Mouse (Mus musculus) right cerebral cortex, postnatal 4 days (tissue): ENCODE results near the gene Traf5.

Experiments used
- DNase-seq: peaks from one replicate; pipeline ENCODE4 v3.0.0-alpha.2; 2022

The Traf5 gene

DNA sequence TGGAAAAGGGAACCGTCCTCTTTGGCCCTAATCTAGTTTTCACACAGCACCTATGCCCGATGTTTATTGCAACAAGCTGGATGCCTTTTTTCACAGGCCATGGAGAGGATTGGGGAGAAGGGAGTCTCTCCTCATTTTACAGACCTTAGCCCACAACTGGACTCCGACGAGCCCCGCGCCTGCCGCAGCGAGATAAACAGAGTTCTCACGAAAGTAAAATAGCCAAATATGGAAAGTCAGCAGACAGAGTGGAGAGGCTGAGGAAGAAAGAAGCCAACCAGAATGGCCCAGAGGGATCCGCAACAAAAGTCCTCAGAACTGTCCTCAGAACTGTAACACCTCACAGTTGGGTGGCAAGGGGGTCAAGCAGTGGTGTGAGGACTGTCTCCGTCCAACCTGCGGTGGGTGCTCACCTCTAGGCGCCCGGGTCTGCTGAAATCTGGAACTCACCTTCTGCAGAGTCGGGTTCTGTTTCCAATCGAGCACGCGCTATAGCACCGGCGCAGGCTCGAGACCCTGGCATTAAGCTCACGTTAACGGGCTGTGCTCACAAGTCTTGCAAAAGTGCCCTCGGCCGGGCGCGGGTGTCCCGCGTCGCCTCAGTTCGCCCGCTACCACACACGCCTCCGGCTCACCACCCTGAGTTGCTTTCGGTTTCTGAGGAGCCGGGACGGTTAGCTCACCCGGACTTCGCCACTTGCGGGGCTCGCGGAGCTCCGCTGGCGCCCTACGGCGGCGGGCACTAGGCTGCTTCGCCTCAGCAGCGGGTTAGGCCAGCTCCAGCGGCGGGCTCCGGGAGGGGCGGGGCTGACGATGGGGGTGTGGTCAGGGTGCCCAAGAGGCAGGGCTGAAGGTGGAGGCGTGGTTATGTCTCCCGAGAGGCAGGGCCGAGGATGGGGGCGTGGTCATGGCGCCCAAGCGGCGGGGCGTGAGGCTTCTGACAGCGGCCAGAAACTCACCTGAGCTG lies at the start of gene Traf5:
Gene Traf5 (minus strand): TSS at position 754 of the 967 bp plus-strand sequence.
- peak; percentile 83 for DNase-seq

DNA sequence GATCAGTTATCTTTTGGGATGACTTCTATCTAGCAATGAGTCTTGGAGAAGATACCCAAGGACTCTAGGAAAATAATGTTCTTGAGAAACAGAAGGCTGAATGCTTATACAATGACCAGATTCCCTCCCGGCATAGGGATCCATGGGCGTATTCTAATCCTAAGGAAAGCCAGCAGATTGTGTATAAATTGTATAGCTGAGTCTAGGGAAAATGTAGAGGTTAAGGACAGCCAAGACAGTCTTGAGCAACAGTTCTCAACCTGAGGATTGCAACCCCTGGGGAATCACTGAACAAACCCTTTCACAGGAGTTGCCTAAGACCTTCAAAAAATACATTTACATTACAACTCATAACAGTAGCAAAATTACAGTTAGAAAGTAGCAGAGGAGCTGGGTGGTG lies 48.0 kb upstream of the Traf5 start:
- DNase-seq = no peak

DNA sequence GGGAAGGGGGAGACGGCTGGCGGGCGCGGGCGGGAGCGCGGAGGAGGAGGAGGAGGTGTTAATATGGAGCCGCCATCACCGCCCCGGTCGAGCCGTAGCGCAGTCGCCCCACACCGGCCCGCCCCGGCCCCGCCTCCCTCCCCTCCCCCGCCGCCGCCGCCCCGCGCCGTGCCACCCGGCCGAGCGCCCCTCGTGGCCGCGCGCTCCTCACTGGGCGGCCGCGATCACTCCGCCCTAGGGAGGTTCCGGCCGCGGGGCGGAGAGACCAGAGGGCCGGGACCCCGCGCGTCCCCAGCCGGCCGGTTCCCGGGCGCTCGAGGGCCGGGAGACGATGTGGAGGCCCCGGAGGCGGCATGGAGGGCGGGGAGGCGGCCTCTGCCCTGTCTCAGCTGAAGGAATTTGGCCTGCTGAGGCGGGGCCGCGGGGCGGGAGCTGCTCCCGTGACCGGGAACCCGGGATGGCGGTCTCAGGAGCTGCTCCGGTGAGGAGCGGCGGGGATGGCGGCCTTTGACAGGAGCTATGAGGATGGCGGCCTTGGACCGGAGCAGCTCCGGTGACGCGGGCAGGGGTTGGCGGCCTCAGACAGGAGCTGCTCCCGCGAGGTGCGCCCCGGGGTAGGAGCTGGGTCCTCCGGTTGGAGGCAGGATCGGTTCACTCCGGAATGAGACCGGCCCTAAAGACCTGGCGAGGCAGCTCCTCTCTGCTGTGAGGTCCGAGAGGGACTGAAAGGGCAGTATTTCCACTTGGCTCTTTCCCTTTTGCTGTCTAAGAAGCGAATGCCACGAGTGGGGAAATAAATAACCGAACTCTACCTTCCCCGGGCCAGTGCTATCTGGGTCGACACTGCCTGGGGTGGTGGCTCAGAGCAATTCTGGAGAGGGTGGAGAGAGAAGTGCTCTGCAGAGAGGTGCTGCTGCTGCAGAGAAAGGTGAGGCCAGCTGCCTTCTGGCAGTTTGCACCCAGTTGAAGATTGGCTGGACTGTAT lies 45.9 kb upstream of the Traf5 start, which contains the start of gene Rcor3:
Gene Rcor3 (minus strand): TSS at position 137 of the 985 bp plus-strand sequence.
- peak; percentile 84 for DNase-seq

DNA sequence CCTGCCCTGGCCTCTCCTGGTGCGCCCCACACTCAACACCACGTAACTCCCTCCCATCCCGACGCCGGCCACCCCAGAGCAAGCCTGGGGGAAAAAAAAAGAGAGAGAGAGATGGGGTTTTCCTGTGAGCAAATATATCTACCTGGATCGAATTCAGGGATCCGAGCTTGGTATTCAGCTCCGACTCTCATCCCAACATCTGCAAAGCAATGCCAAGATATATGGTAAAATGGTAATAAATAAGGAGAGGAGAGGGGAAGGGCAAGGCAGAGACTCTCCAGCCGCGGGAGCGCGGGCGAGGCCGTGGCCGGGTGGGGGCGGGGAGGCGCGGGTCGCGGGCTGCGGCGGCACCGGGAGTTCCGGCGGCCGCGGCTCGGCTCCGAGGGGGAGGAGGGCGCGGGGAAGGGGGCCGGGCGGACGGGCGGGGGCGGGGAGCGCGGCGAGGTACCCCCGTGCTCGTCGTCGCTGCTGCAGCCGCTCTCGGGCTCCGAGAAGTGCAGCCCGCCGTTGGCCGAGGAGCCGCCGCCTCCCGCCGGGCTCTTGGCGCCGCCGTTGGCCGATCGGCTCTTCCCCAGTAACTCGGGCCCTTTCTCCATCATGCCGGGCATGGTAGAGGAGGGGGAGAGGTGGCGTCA lies 45.0 kb upstream of the Traf5 start:
- no peak for DNase-seq

DNA sequence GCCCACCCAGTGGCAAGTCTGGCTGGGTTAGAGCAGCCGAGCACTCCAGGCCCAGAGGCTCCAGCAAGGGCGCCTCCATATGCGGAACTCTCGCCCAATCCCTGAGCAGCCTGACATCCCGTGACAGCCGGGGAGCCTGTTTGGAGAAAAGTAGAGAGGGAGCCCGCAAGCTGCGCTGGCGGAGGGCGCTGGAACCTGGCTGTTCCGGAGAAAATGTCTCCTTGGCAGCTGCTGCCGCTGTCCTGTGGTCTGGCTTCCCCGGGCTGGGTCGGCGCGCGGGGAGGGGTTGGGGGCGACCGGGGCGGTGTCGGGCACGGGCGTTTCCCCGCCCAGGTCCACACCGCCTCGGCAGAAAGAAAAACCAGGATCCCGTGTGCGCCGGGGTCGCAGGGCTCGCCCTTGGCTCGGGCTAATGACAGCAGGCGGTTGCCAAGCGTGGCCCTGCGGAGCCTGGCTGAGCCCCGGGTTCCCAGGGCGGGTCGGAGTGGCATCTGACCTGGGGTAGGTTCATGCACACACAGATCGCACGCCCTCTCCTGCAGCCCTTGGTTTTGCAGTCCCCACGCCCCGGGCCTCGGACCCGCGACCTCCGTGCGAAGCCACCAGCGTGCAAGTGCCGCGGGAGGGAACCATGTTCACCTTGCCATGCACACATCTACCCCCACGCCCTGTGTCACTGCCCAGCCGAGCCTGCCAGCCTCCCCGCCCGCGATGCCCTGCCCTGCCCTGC lies 44.4 kb upstream of the Traf5 start:
- peak; percentile 76 for DNase-seq

DNA sequence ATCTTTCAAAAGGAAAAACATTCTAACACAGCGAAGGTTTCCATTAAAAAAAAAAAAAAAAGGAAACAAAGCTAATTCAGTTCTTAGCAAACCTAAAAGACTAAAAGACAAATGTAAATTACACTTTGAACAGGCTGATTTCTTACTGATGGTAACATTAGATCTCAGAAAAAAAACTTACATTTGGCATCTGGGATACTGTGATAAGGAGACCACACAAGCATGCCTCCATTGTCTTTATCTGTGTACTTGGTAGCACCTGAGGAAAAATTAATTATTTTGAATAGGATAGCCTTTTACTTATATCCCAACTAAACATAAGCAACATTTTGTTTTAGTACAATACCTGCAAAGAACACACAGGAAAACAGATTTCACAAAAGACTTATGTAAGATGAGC lies 37.8 kb upstream of the Traf5 start:
- no peak for DNase-seq

DNA sequence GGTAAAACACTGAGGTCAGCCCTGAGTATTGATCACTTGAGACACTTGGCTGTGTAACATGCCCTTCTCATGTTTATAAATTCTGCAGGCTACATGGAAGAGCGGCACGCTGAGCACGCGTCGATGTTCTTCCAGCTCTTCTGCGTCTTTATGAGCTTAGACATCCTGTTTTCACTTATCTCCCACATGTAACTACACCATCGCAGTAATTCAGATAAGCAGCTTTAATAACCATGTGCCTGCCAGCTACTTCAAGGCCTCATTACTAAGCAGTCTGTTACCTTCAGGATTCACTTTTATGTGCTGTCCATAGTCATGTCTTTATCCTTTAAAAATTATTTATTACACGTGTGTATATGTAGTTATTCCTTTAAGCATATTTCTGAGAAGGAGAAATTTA lies 36.0 kb upstream of the Traf5 start:
- DNase-seq = no peak

DNA sequence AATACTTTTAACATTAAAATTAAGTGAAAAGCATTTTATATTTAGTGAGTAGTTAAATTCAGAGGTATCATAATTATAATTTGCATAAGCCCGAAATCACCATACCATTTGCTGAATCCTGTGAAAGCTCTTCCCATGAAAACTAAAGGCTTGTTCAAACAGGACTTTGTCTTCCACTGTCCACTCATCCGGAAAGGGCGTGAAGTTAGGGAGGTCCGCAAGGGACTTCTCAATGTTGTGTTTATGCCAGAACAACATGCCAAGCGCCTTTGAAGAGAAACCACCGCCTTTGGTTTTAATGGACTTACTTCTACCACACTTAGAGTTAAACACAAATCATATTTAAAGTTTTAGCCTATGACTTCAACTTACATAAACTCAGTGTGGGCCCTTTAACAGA lies 33.4 kb upstream of the Traf5 start:
- no peak for DNase-seq

DNA sequence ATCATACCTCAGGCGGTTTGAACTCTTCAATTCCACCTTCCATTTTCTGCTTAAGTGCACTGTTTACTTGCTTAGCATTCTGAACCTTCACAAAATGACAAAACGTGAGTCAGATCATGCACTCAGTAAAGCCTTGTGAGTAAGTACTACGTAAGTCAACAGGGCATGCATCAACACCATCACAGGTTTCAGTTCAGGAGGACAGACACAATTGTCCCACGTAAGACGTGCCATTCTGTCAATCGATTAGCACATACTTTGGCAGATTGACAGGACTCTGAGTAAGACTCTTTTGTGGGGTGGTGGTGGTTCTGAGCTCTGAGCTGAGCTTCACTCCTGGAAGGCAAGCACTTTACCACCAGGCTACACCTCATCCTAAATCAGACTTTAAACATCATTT lies 23.9 kb upstream of the Traf5 start:
- DNase-seq = no peak

DNA sequence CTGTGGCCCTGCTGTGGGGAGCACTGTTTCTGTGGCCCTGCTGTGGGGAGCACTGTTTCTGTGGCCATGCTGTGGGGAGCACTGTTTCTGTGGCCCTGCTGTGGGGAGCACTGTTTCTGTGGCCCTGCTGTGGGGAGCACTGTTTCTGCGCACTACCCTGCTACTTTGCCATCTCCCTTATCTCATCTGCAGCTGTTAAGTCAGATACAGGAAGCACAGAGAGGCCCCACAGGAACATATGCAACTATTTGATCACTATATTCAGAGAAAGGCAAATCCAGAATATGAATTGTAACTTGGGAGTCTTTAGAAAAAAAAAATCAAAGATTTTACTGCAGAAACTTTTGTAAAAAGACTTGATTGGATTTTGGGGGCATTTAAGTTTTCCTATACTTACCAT lies 23.0 kb upstream of the Traf5 start:
- no peak for DNase-seq

DNA sequence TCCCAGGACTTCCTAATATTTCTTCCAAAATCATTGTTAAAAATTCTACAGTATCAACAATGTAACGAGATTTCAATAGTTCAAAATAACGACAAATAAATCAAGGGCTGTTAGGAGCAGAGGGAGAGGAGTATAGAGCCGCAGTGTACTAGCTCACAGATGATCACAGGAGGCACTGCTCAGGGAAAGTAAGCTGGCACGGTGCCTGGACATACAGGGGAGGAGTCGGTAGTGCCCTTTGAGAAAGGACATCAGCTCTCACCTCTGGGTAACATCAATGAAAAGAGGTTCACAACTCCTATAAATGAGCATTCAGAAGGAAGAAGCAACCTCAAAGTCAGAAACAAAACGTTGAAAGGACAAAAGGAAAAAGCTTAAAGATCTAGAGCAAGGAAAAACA lies 16.8 kb upstream of the Traf5 start:
- DNase-seq = no peak

DNA sequence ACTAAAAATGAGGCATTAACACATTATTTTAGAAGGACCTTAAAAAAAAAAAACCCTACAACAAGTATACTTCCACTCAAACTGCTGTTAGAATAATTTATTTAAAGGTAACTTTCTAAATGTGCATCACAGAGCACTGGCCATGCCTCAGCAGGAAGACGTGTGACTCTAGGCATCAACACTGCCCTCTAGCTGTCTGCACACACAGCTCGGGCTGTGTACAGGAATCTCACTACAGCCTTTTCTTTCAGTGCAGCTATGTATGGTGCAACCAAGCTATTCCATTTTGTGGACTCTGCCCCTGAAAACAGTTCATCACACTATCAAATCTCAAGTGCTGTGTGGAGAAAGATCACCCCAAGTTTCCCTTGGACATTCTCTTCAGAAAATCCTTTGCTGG lies 15.0 kb upstream of the Traf5 start:
- no peak for DNase-seq

DNA sequence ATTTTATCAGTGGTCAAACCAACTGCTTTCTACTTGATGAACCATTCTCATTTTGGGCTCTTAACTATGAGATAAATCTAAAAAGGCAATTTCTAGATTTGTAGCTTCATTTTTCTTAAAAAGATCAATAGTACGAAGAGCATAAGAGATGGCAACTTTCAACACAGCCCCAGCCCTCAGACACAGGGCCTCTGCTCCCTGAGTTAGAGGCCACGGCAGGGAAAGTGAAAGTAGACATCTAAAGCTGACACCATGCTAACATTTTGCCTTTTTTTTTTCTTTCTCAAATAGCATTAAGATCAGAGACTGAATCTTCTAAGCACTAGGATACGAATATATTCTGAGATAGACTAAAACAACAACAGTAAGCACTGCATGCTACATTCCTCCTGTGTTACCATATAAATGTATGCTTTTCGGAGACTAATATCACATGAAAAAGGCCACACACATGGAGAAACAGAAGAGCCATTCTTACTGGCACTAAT lies 13.6 kb upstream of the Traf5 start:
- no peak for DNase-seq

DNA sequence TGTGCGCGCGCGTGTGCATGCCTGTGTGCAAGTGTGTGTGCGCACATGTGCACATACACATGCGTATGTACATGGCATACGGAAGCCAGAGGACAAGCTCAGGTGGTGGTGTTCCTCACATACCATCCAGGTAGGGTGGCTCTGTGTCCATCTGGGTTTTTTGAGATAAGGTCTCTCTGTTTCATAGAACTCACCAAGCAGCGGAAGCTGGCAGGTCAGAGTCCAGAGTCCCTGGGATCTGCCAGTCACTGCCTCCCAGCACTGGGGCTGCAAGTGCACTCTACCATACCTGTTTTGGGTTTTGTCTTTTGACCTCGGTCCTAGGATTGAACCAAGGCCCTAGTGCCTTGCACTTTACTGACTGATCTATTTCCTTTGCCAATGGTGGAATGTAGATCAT lies 11.7 kb upstream of the Traf5 start:
- no peak for DNase-seq

DNA sequence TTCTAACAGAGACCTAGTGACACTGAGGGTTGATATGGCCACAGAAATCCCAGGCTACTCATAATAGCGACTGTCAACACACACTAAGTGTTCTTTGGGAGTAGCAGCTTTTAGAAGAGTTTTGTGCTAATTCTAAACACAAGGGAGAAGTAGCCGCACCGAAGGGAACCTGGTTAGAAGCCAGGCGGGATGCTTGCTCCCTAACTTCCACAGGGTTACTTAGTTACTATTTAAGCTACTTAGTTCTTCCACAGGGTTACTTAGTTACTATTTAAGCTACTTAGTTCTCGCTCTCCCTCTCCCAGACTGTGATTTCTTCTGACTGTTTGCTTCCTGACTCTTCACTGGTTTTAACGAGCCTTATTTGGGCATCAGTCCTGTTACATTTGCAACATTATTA lies 10.8 kb upstream of the Traf5 start:
- no peak for DNase-seq

DNA sequence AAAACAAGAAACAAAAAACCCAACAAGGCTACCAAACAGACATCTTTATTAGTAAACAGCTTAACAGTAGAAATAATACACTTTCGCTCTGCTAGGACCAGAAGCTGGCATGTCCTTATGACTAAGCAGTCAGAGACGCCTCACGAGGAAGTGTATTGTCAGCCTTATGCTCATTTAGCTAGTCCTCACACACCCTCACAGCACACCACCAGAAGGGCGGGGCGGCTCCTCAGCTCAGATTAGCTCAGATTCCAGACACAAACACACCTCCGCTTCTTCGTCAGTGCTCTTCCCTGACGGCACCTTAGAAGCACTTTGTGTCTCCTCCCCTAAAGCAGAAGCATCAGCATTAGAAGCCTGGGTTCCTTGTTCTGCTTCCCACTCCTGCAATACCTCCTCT lies 9.0 kb upstream of the Traf5 start:
- no peak for DNase-seq

DNA sequence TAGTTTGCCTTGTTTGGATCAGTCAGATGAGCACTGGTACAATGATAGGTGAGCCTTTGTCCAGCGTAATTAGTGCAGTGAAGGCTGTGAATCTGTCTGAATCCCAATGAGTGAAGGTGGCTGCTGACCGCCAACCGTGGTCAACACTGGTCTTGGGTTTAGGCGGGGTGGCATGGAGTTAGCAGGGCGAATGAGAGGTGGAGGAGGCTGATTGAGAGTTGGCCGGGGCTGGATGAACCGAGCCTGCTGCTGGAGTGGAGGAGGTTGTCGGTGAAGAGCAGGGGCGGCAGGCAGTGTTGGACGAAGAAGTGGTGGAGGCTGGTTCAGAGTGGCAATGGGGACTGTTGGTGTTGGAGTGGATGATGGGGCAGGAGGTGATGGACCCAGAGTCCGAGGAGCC lies 8.4 kb upstream of the Traf5 start:
- DNase-seq = no peak

DNA sequence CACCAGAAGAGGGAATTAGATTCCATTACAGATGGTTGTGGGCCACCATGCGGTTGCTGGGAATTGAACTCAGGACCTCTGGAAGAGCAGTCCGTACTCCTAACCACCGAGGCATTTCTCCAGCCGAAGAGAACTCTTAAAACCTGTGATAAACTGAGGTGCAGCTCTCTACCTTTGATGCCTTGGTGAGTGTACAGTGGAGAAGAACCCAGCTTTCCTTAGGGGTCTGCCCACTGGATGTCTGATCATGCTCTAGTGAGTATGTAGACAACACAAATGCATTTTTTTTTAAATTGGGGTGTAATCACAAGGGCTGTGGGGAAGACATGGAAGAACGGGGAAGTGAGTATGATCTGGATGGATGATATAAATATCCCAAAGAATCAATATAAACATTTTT lies 3.3 kb upstream of the Traf5 start:
- no peak for DNase-seq

DNA sequence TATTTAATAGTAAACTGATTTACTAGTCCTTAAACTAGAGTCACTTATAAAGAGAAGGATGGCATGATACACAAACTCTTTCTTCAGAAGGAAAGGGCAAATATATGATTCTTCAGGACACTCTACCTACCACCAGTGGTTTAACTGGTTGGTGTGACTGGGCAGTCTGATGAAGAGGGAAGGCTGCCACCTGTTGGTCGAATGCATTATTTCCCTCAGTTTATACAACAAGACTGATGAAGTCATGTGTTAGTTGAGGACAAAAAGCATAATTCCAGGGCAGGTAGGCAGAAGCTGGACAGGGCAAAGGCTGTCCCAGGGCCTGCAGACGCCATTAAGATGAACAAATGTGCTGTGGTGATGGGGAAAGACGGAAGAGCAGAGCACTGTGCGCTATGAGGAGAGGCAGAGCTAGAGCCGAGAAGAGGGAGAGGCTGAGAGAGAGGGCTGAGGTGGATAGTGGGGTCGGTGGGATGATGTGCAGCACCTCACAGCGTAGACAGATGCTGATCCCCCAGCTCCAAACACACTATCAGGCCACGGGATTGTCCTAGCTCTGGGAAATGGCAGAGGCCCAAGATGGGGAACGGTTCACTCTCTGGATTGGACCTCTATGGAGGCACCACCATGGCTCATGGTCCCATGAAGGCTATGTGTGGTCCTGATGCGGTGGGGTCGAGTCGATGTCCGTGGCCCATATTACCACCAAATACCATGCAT lies 2.3 kb upstream of the Traf5 start:
- peak; percentile 71 for DNase-seq

DNA sequence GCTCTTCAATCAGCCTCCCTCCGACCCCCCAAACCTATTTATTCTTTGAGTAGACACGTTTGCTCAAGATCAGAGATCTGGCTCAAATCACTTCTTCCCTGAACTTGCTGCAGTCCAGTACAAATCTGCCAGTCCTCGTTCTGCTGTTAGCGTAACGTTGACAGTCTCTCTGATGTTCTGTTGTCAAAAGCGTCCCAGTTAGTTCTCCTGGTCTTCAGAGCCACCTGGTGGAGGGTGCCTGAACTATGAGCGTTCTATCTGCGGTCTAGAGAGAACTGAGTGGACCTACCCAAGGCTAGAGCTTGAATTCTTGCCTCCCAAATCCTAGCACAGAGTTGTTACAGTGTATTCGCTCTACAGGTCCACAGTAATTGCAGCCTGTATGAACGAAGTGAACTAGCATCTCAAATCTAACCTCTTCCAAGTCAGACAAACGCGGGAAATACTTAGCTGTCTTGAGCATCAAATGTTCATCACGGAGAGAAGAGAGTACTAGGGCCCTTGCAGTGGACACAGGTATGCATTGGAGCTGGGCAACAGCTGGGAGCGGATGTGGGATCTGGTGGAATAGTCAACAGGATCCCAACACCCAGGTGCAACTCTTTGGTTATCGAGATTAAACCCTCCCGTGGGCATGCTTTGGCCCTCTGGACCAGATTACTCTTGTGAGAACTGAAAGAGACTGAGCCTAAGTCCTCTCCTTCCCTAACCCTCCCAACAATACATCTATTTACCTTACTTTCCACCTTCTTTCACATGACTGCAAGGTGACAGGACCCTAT lies 711 bp upstream of the Traf5 start:
- DNase-seq = peak; percentile 81
